Mouse (Mus musculus) adrenal gland (tissue): Measurements from ENCODE around the gene Rbm20.

Experiments used
- intact Hi-C: fragments of 180-260 bp; cut with DNase I; formaldehyde crosslinking; loops from one replicate; pipeline ENCODE4 v1.15.1; 2025

Gene Rbm20

GRCm38 (mm10) chr19:53898970-53899900 lies 222.1 kb downstream of the Rbm20 start:
- intact Hi-C loops: no loop called here

GRCm38 (mm10) chr19:53899941-53900610 lies 223.0 kb downstream of the Rbm20 start:
- intact Hi-C loops: loop anchor here (5.0 kb wide), 2 partner anchors 48 to 253 kb away; no protein-coding TSS in a partner anchor

GRCm38 (mm10) chr19:53901931-53902738 lies 225.0 kb downstream of the Rbm20 start:
- intact Hi-C loops: loop anchor here (5.0 kb wide), 2 partner anchors 50 to 255 kb away; no protein-coding TSS in a partner anchor

GRCm38 (mm10) chr19:53902739-53903487 lies 225.8 kb downstream of the Rbm20 start:
- intact Hi-C loops: loop anchor here (5.0 kb wide), 2 partner anchors 51 to 256 kb away; no protein-coding TSS in a partner anchor

- intact Hi-C loops: loop anchor here (5.0 kb wide), 2 partner anchors 51 to 256 kb away; no protein-coding TSS in a partner anchor
Observed at GRCm38 (mm10) chr19:53903507-53904321, 226.6 kb downstream of the Rbm20 start.

GRCm38 (mm10) chr19:53904833-53905480 lies 227.9 kb downstream of the Rbm20 start:
- intact Hi-C loops: loop anchor here (5.0 kb wide), 3 partner anchors 37 to 258 kb away; partner anchors contain the start of genes Bbip1 and Shoc2

GRCm38 (mm10) chr19:53906033-53906702 lies 229.1 kb downstream of the Rbm20 start:
- intact Hi-C loops: loop anchor here (5.0 kb wide), 1 partner anchor 36 kb away; the partner anchor contains the start of genes Bbip1 and Shoc2

GRCm38 (mm10) chr19:53906703-53907070 lies 229.6 kb downstream of the Rbm20 start:
- intact Hi-C loops: loop anchor here (5.0 kb wide), 1 partner anchor 36 kb away; the partner anchor contains the start of genes Bbip1 and Shoc2

- intact Hi-C loops: no loop called here
Observed at GRCm38 (mm10) chr19:53914950-53915349, 237.8 kb downstream of the Rbm20 start.
